Mouse (Mus musculus): ENCODE results near the gene Syne3.

DNA sequence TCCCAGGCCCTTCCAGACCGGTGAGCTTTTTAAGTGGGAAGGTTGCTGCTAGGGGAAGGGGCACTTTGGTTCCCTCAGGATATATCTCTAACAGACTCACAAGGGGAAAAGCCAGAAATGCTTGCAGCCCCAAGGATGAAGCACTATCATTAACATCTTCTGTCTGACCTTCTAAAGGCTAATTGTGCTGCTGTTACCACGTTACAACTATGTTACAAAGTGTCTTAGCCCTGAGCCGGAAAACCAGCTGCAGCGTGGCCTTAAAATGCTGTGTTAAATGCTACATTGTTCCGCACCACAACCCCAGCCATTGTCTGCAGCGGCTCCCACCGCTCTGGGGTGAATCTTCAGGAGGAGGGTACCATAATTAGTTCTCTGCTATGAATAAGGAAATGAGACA, 21.7 kb downstream of the Syne3 start:
- TF ChIP-seq CTCF (IDR thresholded peaks at IDR 0.05 in 2 of 3, conservative IDR thresholded peaks at IDR 0.05 in 1 of 3; ENCODE audit: control insufficient read depth in 1 of 3, insufficient read depth in 1 of 3, low read depth in 2 of 3, low read length in 3 of 3, poor library complexity in 1 of 3, severe bottlenecking in 1 of 3) (no peak), POLR2AphosphoS2 (IDR thresholded peaks at IDR 0.05; ENCODE audit: low read length) (no peak), POLR2A (IDR thresholded peaks at IDR 0.05; ENCODE audit: control insufficient read depth in 1 of 2, insufficient read depth in 1 of 2, low read depth in 1 of 2, low read length in 2 of 2, poor library complexity in 1 of 2) (no peak), SMC3 (IDR thresholded peaks at IDR 0.05; ENCODE audit: low read depth, low read length) (no peak)
